Mouse (Mus musculus): ENCODE measurements around the gene Mylk3. TPM values are rescaled to one million over a fixed set of nuclear protein-coding genes. Genes with fewer than 3 reads are reported as not detected.

The Mylk3 gene
- polyA plus RNA-seq, 1 experiment from 2014 or later, result 224 TPM

DNA sequence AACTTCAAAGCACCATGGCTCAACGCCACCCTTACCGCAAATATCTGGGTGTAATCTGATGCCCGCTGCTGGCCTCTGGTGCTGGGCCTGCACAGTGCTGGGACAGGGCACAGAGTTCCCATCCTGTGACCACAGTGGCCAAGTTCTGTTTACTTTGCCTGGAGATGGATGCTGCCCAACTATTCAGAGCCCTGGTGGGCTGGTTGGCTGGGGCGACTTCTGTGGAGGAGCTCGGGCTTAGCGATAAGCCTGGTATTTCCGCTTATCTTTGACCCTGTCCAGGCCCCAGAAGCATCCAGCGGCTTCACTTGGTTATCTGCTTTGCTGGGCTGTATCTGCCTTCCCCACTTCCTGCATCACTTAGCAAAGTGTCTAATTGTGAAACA lies 5.3 kb downstream of the Mylk3 start:
- H3K36me3 ChIP-seq, result no peaks in the 10 kb centered on the region
- no peaks in the 10 kb centered on the region for H3K9me3 ChIP-seq (replicated peaks)
- 7% methylated on average over 8 of the region's 8 CpGs for WGBS
- ATAC-seq (replicated peaks; ENCODE audit: insufficient number of reproducible peaks, insufficient read depth, low FRiP score, low read depth), result peak; percentile 88
- no peaks in the 10 kb centered on the region for H3K27me3 ChIP-seq
- H3K4me3 ChIP-seq, result peak overlapping the region; percentile 24
- peak overlapping the region; percentile 34; the same call in 1 of the 2 replicates for H3K9ac ChIP-seq
- H3K4me2 ChIP-seq, result peak overlapping the region; percentile 59
- peaks cover 57% of the 10 kb centered on the region for H3K4me1 ChIP-seq (replicated peaks)
- peak overlapping the region; percentile 94 for H3K27ac ChIP-seq

DNA sequence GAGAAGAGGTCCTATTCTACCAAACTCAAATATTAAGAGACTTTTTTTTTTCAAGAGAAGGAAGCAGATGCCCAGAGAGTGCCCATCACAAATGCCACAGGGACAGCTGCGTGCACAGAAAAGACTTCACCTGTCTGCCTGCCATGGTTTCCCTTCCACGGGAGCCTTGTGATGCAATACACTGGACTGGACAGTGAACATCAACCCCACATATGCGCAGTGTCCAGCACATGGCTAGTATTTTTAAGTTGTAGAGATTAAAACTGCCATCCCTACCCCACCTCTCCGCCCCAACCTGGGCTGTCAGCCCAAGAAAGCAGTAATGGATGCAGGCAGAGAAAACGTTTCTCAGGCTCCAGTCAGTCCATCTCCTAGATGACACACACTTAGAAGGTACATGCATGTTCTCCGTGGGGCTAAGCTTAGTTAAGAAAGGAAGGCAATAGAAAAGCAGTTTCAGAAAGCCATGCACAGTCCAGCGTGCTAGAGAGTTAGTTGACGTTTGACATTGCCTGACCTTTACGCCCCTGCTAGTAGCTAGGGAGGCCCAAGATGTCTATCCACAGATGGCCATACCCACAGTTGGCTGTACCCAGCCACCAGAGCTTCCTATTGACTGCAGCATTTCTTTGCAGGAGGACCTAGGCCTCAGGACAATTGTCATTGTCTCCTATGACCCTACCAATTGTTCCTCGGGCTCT lies 5.9 kb downstream of the Mylk3 start:
- Histone ChIP-seq H3K9ac (peak overlapping the region; percentile 34), H3K9me3 (replicated peaks) (no peaks in the 10 kb centered on the region), H3K36me3 (no peaks in the 10 kb centered on the region), H3K4me3 (peak overlapping the region; percentile 24), H3K27me3 (no peaks in the 10 kb centered on the region), H3K4me2 (peak overlapping the region; percentile 59), H3K27ac (peak overlapping the region; percentile 94), H3K4me1 (replicated peaks) (peaks cover 55% of the 10 kb centered on the region)
- peak; percentile 18; the same call in 1 of the 2 replicates for ATAC-seq (replicated peaks; ENCODE audit: insufficient number of reproducible peaks, insufficient read depth, low FRiP score, low read depth)
- WGBS, result 28% methylated on average over 10 of the region's 10 CpGs

DNA sequence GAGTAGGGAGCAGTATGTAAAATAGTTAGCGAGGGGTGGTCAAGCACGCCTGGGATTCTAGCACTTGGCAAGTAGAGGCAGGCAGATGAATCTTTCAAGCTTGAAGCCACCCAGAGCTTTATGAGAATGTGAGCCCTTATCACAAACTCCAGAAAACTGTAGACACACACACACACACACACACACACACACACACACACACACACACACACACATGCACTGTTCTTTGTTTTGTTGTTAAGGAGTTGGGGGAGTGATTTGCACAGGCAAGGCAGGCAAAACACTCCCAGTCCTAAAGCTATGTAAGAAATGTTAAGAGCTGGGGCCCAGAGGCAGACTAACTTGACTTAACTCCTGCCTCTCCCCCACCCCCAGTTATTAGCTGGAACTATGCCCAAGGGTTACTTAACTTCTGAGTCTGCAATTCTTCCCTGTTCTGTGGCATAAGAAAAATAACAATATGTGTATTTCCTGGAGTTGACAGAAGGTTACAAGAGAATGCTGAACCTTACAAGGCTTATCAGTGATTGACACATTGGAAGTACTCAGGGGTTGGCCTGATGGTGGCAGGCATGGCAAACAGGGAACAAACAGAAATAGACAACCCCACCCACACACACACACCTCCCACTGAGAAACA lies 6.9 kb downstream of the Mylk3 start:
- 26% methylated on average over 2 of the region's 2 CpGs for WGBS
- Histone ChIP-seq H3K4me3 (peak overlapping the region; percentile 24; the same call in 1 of the 2 replicates), H3K9me3 (replicated peaks) (no peaks in the 10 kb centered on the region), H3K4me2 (peak overlapping the region; percentile 59), H3K36me3 (no peaks in the 10 kb centered on the region), H3K9ac (no peak overlapping the region), H3K27ac (peak overlapping the region; percentile 94), H3K4me1 (replicated peaks) (peaks cover 58% of the 10 kb centered on the region), H3K27me3 (no peaks in the 10 kb centered on the region)
- ATAC-seq (replicated peaks; ENCODE audit: insufficient number of reproducible peaks, insufficient read depth, low FRiP score, low read depth), result peak; percentile 54

DNA sequence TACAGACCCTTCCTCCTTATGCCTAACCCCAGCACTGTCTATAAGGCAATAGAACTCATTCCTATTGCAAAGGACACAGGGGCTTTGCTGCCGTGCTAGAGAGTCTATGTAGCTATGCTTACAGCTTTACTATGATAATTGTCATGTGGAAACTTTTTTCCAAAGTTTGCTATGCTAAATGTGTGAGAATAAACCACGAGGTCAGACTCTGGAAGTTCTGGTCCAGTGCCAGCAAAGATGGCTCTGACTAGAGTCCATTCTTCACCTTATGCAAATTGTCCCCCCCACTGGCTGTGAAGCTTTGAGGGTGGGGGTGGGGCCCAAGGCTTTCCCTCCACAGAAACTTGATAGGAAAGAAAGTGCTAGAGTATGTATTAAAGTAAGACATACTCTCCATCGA lies 9.6 kb downstream of the Mylk3 start:
- Histone ChIP-seq H3K4me1 (replicated peaks) (peaks cover 49% of the 10 kb centered on the region), H3K9ac (no peak overlapping the region), H3K4me3 (no peak overlapping the region), H3K4me2 (no peak overlapping the region), H3K9me3 (replicated peaks) (no peaks in the 10 kb centered on the region), H3K27me3 (no peaks in the 10 kb centered on the region), H3K27ac (peak overlapping the region; percentile 2; the same call in 1 of the 2 replicates), H3K36me3 (no peaks in the 10 kb centered on the region)
- WGBS, result 30% methylated on average over 3 of the region's 3 CpGs
- no peak for ATAC-seq (replicated peaks; ENCODE audit: insufficient number of reproducible peaks, insufficient read depth, low FRiP score, low read depth)

DNA sequence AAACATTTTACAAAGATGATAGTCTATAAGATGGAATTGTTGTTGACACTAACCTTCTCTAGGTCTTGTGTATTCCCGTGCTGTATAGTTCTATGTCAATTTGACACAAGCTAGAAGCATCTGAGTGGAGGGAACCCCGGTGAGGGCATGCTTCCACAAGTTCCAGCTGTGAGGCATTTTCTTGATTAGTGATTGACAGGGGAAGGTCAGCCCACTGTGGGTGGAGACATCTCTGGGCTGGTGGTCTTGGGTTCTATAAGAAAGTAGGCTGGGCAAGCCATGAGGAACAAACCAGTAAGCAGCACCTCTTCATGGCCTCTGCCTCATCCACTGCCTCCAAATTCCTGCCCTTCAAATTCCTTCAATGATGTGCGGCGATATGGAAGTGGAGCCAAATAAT lies 11.9 kb downstream of the Mylk3 start:
- Histone ChIP-seq H3K9ac (no peak overlapping the region), H3K4me3 (no peak overlapping the region), H3K9me3 (replicated peaks) (no peaks in the 10 kb centered on the region), H3K4me1 (replicated peaks) (peaks cover 29% of the 10 kb centered on the region), H3K27me3 (no peaks in the 10 kb centered on the region), H3K27ac (no peak overlapping the region), H3K36me3 (no peaks in the 10 kb centered on the region), H3K4me2 (peak overlapping the region; percentile 13; the same call in 1 of the 2 replicates)
- 28% methylated on average over 4 of the region's 4 CpGs for WGBS
- no peak for ATAC-seq (replicated peaks; ENCODE audit: insufficient number of reproducible peaks, insufficient read depth, low FRiP score, low read depth)

DNA sequence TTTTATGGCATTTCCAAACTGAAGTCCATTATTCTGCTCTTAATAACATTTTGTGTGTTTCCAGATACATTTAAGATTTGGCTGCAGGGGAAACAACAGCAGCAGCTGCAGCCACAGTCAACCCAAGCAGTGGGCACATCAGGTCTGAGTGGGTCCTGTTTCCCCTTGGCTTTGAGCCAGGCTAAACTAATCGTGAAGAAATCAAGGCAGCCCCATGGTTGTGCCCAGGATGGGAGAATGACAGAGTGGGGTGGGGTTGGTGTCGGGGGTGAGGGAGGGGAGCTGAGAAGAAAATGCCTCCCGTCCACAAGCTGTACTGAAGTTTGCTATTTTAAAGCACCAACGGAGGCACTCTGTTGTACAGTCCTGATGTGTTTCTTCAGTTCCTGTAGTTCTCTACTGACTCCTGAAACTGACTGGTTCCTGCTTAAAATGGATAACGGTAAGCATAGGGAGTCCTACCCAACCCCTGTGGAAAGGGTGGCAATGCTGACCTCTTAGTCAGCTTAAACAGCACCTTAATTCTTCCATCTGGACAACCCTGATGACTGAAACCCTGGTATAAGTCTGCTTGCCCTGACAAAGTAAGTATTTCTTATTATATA lies 12.6 kb downstream of the Mylk3 start:
- WGBS, result 24% methylated on average over 5 of the region's 5 CpGs
- Histone ChIP-seq H3K9ac (no peak overlapping the region), H3K9me3 (replicated peaks) (no peaks in the 10 kb centered on the region)

DNA sequence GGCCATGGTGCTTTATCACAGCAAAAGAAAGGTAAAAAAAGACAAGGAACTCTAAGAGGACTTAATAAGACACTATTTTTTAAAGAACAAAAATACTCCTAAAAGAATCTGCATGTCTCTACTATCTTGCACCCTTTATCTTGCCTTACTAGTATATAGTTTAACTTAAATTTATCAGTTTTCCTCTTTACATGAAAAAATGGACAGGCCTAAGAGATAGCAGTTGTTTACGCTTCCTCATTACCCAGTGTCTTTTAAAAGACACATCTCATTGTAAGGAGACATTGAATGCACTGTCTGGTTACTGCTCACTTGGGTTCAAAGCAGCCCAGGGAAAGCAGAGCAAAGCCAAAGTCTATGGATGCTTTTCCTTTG lies 13.7 kb downstream of the Mylk3 start:
- ATAC-seq (replicated peaks; ENCODE audit: insufficient number of reproducible peaks, insufficient read depth, low FRiP score, low read depth), result no peak
- no peak overlapping the region for H3K27ac ChIP-seq
- H3K4me1 ChIP-seq (replicated peaks), result peaks cover 26% of the 10 kb centered on the region
- WGBS, result 87% methylated on average over 1 of the region's 1 CpGs
- H3K4me2 ChIP-seq, result no peak overlapping the region
- H3K9me3 ChIP-seq (replicated peaks), result no peaks in the 10 kb centered on the region
- no peak overlapping the region for H3K9ac ChIP-seq
- H3K4me3 ChIP-seq, result no peak overlapping the region
- H3K36me3 ChIP-seq, result no peaks in the 10 kb centered on the region
- H3K27me3 ChIP-seq, result no peaks in the 10 kb centered on the region

More for the DNA sequence above, 12.6 kb downstream of the Mylk3 start:
- Histone ChIP-seq H3K27me3 (no peaks in the 10 kb centered on the region), H3K4me2 (peak overlapping the region; percentile 12), H3K27ac (peak overlapping the region; percentile 71), H3K4me1 (replicated peaks) (peaks cover 27% of the 10 kb centered on the region), H3K4me3 (no peak overlapping the region), H3K36me3 (no peaks in the 10 kb centered on the region)
- ATAC-seq (replicated peaks; ENCODE audit: insufficient number of reproducible peaks, insufficient read depth, low FRiP score, low read depth), result no peak

DNA sequence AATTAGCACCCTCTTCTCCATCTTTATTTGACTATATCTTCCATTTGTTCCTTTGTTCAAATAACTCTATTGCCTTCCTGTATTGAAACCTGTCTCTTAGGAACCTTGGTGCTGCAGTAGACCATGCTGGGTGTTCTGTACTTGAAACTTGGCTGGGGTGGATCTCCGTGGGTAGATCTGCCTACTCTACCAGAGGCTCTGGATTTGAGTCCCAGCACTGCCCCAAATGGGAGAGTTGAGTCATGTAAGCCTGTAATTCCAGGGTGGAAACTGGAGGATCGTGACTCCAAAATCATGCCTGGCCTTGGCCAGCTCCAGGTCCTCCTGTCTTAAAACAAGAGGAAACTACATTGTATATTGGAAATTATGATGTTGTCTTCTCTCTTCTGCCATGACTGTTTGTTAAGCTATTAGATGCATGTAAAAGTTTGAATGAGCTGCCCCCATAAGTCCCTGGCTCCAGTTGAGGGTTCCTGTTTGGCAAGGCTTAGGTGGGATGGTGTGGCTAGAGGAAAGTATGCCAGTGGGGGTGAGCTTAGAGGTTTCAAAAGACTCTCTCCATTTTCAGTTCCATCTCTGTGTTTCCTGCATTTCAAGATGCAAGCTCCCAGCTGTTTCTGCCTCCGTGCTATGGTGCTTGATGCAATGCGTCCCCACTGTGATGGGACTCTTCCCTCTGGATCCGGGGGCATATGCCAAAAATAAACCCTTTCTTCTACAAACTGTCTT lies 14.2 kb downstream of the Mylk3 start:
- Histone ChIP-seq H3K27me3 (no peaks in the 10 kb centered on the region), H3K4me1 (replicated peaks) (peaks cover 29% of the 10 kb centered on the region), H3K9ac (no peak overlapping the region), H3K9me3 (replicated peaks) (no peaks in the 10 kb centered on the region), H3K36me3 (no peaks in the 10 kb centered on the region), H3K4me3 (no peak overlapping the region), H3K4me2 (no peak overlapping the region), H3K27ac (no peak overlapping the region)
- ATAC-seq (replicated peaks; ENCODE audit: insufficient number of reproducible peaks, insufficient read depth, low FRiP score, low read depth), result no peak
- 61% methylated on average over 5 of the region's 5 CpGs for WGBS

DNA sequence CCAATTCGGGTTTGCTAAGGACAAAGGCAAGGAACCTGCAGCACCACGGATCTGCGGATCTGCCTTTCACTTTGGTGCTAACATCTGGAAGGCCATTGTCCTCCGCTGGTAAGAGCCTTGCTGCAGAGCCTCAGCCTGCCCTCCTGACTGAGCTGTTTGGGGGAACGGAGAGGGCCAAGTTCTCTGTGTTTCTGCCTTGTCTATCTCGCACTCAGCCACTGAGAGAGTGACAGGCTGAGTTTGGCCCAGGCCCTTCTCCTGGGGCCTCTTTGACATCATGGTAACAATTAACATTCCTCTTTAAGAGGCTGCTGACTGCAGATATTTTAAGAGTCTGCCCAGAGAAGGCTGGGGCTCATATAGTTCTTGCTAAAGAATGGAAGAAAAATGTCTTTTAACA lies 21.0 kb downstream of the Mylk3 start:
- Histone ChIP-seq H3K4me3 (peak overlapping the region; percentile 59), H3K4me2 (peak overlapping the region; percentile 53), H3K27ac (peak overlapping the region; percentile 98), H3K9ac (peak overlapping the region; percentile 70), H3K36me3 (no peaks in the 10 kb centered on the region), H3K4me1 (replicated peaks) (peaks cover 44% of the 10 kb centered on the region), H3K27me3 (no peaks in the 10 kb centered on the region), H3K9me3 (replicated peaks) (no peaks in the 10 kb centered on the region)
- WGBS, result 37% methylated on average over 6 of the region's 6 CpGs
- peak; percentile 94 for ATAC-seq (replicated peaks; ENCODE audit: insufficient number of reproducible peaks, insufficient read depth, low FRiP score, low read depth)

DNA sequence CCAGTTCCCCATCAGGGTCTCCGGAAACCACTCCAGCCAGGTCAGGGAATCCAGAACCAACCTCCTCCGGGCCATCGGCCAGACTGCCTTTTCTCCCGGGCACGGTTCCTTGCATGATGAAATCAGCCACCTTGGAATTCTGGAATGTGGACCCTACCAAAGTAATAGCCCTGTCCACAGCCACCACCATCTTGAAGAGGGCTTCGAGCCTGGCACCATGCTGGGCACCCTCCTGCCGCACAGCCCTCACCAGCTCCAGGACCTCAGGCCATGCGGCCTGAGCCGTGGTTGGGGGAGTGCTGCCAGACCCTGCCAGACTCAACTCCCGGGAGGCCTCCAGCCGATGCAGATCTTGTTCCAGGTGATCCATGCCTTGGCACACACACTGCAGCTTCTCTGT lies 21.5 kb downstream of the Mylk3 start:
- Histone ChIP-seq H3K36me3 (no peaks in the 10 kb centered on the region; the same call in 1 of the 2 replicates), H3K27me3 (no peaks in the 10 kb centered on the region), H3K9me3 (replicated peaks) (no peaks in the 10 kb centered on the region), H3K27ac (peak overlapping the region; percentile 98), H3K4me3 (peak overlapping the region; percentile 59), H3K4me1 (replicated peaks) (peaks cover 44% of the 10 kb centered on the region), H3K9ac (peak overlapping the region; percentile 70), H3K4me2 (peak overlapping the region; percentile 53)
- 0 out of 2 replicates have a peak, but pooled peaks have one; percentile 47 for ATAC-seq (replicated peaks; ENCODE audit: insufficient number of reproducible peaks, insufficient read depth, low FRiP score, low read depth)
- WGBS, result 39% methylated on average over 11 of the region's 11 CpGs

DNA sequence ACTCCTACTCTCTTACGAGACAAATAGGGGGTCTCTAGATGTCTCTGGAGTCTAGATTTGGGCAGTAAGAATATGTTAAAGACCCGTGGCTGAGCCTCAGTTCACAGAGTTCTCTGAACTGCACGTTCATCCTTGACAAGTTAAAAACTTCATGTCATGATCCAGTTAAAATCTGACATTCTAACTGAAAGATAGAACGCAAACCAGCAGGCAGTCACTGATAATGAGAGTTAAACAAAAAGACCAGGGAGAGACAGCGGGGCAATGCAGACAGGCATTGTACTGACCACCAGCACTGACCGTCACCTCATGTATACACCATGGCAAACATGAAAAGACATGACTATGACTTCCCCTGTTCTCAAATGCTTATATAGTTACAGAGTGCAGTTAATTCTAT lies 22.7 kb downstream of the Mylk3 start:
- Histone ChIP-seq H3K4me1 (replicated peaks) (peaks cover 50% of the 10 kb centered on the region), H3K27ac (peak overlapping the region; percentile 98), H3K9ac (peak overlapping the region; percentile 70), H3K36me3 (peaks cover 10% of the 10 kb centered on the region; the same call in 1 of the 2 replicates), H3K27me3 (no peaks in the 10 kb centered on the region), H3K9me3 (replicated peaks) (no peaks in the 10 kb centered on the region), H3K4me3 (peak overlapping the region; percentile 59), H3K4me2 (peak overlapping the region; percentile 69)
- WGBS, result 35% methylated on average over 6 of the region's 6 CpGs
- ATAC-seq (replicated peaks; ENCODE audit: insufficient number of reproducible peaks, insufficient read depth, low FRiP score, low read depth), result no peak
